Mouse (Mus musculus) lung, embryonic 14.5 days (tissue): ENCODE measurements around the gene Adgrf4. TPM values are rescaled to one million over a fixed set of nuclear protein-coding genes. Genes with fewer than 3 reads are reported as not detected.

Experiments used
- ATAC-seq: fragments of 200-750 bp; cut with Nextera tagmentation; 2 replicates; pipeline ENCODE4 v1.8.0; 2017; ENCODE audit warnings: mild to moderate bottlenecking, moderate TSS enrichment, moderate library complexity; ENCODE audit not compliant: insufficient read depth
- DNase-seq: peaks from one replicate; pipeline ENCODE4 v3.0.0-alpha.2; 2015
- H3K27ac ChIP-seq: fragments of 300-500 bp; sonication (generic); 2 replicates; pipeline ENCODE4 v1.5.1; 2014; ENCODE audit warnings: low read depth, mild to moderate bottlenecking, moderate library complexity
- H3K27me3 ChIP-seq: fragments of 300-500 bp; sonication (generic); 2 replicates; pipeline ENCODE4 v1.6.1; 2014; ENCODE audit warnings: low read length, control low read depth; ENCODE audit not compliant: insufficient read depth
- H3K36me3 ChIP-seq: fragments of 300-500 bp; sonication (generic); 2 replicates; pipeline ENCODE4 v1.6.1; 2014; ENCODE audit warnings: control low read depth; ENCODE audit not compliant: insufficient read depth
- H3K4me1 ChIP-seq: fragments of 300-500 bp; sonication (generic); 2 replicates; pipeline ENCODE4 v1.6.1; 2014; ENCODE audit warnings: antibody characterized with exemption, control low read depth; ENCODE audit not compliant: insufficient read depth
- H3K4me2 ChIP-seq: fragments of 300-500 bp; sonication (generic); 2 replicates; pipeline ENCODE4 v1.6.1; 2014; ENCODE audit warnings: mild to moderate bottlenecking
- H3K4me3 ChIP-seq: fragments of 300-500 bp; sonication (generic); 2 replicates; pipeline ENCODE4 v1.5.1; 2014; ENCODE audit warnings: low read depth, low read length
- H3K9ac ChIP-seq: fragments of 300-500 bp; sonication (generic); 2 replicates; pipeline ENCODE4 v1.6.1; 2014
- H3K9me3 ChIP-seq: fragments of 300-500 bp; sonication (generic); 2 replicates; pipeline ENCODE4 v1.6.1; 2016; ENCODE audit warnings: low read depth, low read length, control low read depth
- CTCF ChIP-seq: IDR thresholded peaks from 2 replicates; pipeline ENCODE4 v1.5.1; 2016; ENCODE audit warnings: antibody characterized with exemption, low read depth
- WGBS: fragments of 180-500 bp; shearing (Covaris S2); extraction: QIAGEN DNeasy Blood & Tissue Kit; methylation state at CpG from one replicate; pipeline ENCODE4 v1.1.7; 2014; 5-methylcytosine and 5-hydroxymethylcytosine counted together
- polyA plus RNA-seq: library from polyadenylated mRNA; unstranded; fragments of >200 nt; fragmentation: Nextera tagmentation; extraction: Ambion mirVana; gene quantifications from 2 replicates; pipeline ENCODE4 v1.2.1, GENCODE M21; 2014

Gene Adgrf4
- polyA plus RNA-seq, 1 experiment from 2014 or later: not detected

DNA sequence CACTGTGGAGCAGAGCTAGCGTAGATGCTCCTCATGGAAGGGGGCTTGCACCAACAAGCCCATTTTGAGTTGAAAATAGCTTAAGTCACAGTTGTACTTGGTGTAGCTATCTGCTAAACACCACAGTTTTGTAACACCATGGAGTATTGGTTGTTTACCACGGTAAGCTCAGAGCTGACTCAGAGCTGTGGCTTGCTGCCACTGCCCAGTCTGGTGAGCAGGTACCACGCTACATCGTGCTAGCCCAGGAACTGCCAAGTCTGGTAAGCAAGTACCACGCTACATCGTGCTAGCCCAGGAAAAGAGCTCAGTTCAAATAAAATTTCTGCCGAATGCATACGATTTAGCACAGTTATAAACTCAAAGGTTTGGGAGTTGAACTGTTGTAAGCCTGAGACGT lies 10.1 kb upstream of the Adgrf4 start:
- no peak overlapping the region for H3K9ac ChIP-seq
- H3K36me3 ChIP-seq: no peaks in the 10 kb centered on the region
- H3K9me3 ChIP-seq: no peaks in the 10 kb centered on the region
- no peak overlapping the region for H3K27ac ChIP-seq
- H3K4me1 ChIP-seq: no peaks in the 10 kb centered on the region
- no peak overlapping the region for H3K4me3 ChIP-seq
- ATAC-seq: no peak
- TF ChIP-seq CTCF: no peak
- no peaks in the 10 kb centered on the region for H3K27me3 ChIP-seq
- 83% methylated on average over 9 of the region's 9 CpGs for WGBS
- DNase-seq: no peak
- H3K4me2 ChIP-seq: no peak overlapping the region

DNA sequence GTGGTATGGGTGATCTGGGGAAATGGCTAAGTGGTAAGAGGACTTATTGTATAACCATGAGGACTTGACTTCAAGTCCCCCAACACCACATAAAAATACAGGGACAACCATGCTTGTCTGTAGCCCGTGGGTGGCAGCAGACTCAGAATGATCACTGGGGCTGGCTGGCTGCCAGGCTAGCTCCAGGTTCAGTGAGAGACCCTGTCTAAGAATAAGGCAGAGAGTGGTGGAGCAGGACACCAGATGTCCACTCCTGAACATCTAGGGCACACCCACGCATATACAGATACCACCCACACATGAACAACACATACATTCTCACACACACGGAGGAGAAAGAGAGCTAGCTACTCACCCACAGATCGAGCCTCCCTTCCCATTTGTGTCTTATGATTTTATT lies 2.6 kb upstream of the Adgrf4 start:
- Histone ChIP-seq H3K9me3 (no peaks in the 10 kb centered on the region), H3K4me3 (no peak overlapping the region), H3K27ac (no peak overlapping the region), H3K27me3 (no peaks in the 10 kb centered on the region), H3K4me2 (no peak overlapping the region), H3K36me3 (no peaks in the 10 kb centered on the region), H3K4me1 (no peaks in the 10 kb centered on the region), H3K9ac (no peak overlapping the region)
- 72% methylated on average over 4 of the region's 4 CpGs for WGBS
- TF ChIP-seq CTCF: no peak
- ATAC-seq: no peak
- no peak for DNase-seq

DNA sequence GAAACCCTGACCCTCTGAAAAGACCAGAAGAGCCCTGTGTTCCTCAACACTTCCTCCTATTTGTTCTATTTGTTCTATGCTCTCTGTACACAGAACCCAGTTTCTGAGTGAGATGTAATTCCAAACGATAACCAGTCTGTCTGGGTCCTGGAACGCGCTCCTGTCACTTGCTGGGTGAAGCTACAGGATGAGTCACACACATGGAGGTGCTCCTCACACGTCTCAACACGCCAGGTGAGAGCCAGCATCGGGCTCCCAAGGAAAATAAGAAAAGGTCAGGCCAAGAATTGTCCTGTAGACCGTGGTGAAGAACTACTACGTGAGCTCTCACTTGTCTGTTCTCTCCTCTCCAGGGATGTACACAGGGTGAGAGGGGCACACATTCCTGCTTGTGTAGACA lies 1.6 kb downstream of the Adgrf4 start:
- Histone ChIP-seq H3K27me3 (no peaks in the 10 kb centered on the region), H3K36me3 (no peaks in the 10 kb centered on the region), H3K4me2 (no peak overlapping the region), H3K4me3 (no peak overlapping the region), H3K9me3 (no peaks in the 10 kb centered on the region), H3K4me1 (no peaks in the 10 kb centered on the region), H3K27ac (no peak overlapping the region), H3K9ac (no peak overlapping the region)
- 76% methylated on average over 8 of the region's 8 CpGs for WGBS
- no peak for TF ChIP-seq CTCF
- no peak for ATAC-seq
- no peak for DNase-seq

DNA sequence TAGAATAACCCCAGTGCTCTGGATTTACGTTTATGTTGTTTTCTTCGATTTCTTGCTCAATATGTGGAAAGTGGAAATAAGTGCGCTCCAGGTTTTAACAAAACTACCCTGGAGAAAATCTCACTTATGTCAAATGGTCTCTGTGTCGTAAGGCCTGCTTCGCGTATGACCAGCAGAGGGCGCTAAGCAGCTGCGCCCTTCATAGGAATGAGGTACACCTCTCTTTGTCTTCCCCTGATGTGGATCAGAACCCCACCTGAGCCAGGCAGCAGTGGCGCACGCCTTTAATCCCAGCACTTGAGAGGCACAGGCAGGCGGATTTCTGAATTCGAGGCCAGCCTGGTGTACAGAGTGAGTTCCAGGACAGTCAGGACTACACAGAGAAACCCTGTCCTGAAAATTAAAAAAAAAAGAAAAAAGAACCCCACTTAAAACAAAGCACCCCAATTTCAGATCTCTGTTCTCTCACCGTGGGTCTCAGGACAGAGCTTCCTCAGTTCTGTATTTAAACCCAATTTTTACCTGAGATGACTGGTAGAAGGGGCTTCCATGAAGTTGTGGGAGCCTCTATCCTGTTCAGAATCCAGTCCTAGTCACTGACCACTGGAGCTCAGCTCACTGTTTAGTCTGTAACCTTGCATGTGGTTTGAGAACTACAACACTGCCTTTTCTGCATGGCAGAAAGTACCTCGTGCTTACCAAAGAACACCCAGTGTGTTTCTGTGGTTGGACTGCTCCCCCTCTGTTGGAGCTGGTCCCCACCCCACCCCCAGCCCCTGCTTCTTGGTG lies 33.3 kb downstream of the Adgrf4 start:
- Histone ChIP-seq H3K4me3 (no peak overlapping the region), H3K36me3 (no peaks in the 10 kb centered on the region), H3K4me2 (no peak overlapping the region), H3K9ac (no peak overlapping the region), H3K27me3 (no peaks in the 10 kb centered on the region), H3K27ac (no peak overlapping the region), H3K9me3 (no peaks in the 10 kb centered on the region), H3K4me1 (no peaks in the 10 kb centered on the region)
- WGBS: 18% methylated on average over 14 of the region's 14 CpGs
- ATAC-seq: peak; percentile 66; the same call in 1 of the 2 replicates
- DNase-seq: peak; percentile 86
- TF ChIP-seq CTCF: peak; percentile 95

DNA sequence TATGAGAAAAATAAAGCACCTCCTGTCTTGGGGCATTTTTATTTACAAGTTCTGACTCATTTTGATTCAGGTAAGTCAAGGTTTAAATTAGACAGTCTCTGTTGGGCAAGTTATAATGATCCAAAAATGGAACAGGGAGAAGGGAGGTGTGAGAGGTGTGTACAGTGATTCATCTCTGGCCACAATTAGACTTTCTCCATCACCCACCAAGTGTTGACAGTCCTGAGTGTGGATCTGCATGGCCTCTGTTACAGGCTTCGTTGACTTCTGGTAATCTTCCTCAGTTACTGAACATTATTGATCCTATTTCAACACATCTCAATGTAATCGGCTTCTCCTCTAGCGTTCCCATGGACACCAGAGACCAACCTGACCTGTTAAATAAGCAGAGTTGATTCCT lies 48.7 kb downstream of the Adgrf4 start:
- no peak for ATAC-seq
- Histone ChIP-seq H3K4me2 (no peak overlapping the region), H3K9ac (no peak overlapping the region), H3K9me3 (no peaks in the 10 kb centered on the region), H3K27me3 (no peaks in the 10 kb centered on the region), H3K36me3 (no peaks in the 10 kb centered on the region), H3K4me1 (no peaks in the 10 kb centered on the region), H3K4me3 (no peak overlapping the region), H3K27ac (no peak overlapping the region)
- 76% methylated on average over 3 of the region's 3 CpGs for WGBS
- DNase-seq: no peak
- no peak for TF ChIP-seq CTCF

DNA sequence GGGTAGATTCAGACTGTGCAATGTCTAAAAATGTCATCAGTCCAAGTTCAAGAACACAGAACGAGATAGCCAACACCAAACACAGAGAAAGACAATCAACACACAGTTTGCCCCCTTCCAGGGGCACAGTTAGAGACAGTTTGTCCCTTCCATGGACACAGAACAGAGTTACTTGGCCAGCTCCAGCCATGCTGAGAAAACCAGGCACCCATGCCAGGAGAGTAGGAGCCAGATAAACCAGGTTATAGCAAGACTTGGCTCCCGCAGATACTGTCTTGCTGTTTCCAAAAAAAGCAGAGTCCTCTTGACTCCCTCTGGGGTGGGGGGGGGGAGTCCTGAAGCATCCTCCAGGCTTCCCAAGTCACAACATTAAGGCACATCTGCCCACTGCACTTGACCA lies 61.9 kb downstream of the Adgrf4 start:
- no peak for DNase-seq
- no peak for TF ChIP-seq CTCF
- 80% methylated on average over 2 of the region's 2 CpGs for WGBS

DNA sequence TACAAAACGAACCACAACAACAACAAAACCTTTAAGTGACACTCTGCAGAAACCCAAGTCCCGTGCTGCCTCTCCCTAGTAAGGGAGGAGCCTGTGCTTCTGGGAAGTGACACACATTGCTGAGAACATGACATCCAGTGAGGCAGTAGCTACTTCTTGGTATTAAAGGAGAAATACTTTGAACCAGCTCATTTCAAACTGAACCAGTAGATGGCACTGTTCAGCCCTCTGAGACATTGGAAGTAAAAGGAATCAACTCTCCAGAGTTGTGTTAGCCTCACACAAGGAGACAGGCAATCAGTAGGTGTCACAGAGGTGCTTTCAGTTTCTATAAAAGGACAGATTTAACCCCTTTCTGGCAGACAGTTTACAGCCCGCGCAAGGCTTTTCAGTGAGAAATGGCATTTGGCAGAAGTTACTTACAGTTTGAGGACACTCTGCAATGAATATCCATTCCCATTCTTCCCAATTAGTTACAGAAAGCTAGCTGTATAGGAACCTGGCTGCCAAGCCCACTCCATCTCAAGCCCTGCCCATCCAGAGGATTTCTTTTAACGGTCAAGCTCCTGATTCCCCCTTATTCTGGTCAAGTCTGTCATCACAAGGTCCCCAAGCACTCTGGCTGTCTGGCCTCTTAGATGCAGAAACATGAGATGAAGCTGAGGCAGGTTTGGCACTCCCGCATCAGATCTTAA lies 78.9 kb downstream of the Adgrf4 start:
- peak; percentile 71 for TF ChIP-seq CTCF
- H3K9me3 ChIP-seq: no peaks in the 10 kb centered on the region
- H3K27me3 ChIP-seq: no peaks in the 10 kb centered on the region
- no peak overlapping the region for H3K27ac ChIP-seq
- H3K4me2 ChIP-seq: no peak overlapping the region
- peak; percentile 66; the same call in 1 of the 2 replicates for ATAC-seq
- H3K9ac ChIP-seq: no peak overlapping the region
- peak; percentile 87 for DNase-seq
- no peaks in the 10 kb centered on the region for H3K36me3 ChIP-seq
- 34% methylated on average over 6 of the region's 6 CpGs for WGBS
- H3K4me3 ChIP-seq: no peak overlapping the region
- no peaks in the 10 kb centered on the region for H3K4me1 ChIP-seq

More for the DNA sequence above, 61.9 kb downstream of the Adgrf4 start:
- Histone ChIP-seq H3K9ac (no peak overlapping the region), H3K4me2 (no peak overlapping the region), H3K4me1 (no peaks in the 10 kb centered on the region), H3K4me3 (no peak overlapping the region), H3K36me3 (no peaks in the 10 kb centered on the region), H3K27ac (no peak overlapping the region), H3K27me3 (no peaks in the 10 kb centered on the region), H3K9me3 (no peaks in the 10 kb centered on the region)
- no peak for ATAC-seq
